Mouse (Mus musculus) frontal cortex, postnatal 10 days (tissue): ENCODE results near the gene Tmie.
"Not testable (repeated sequence)": the region's sequence is repeated elsewhere in the genome, so short reads cannot be mapped to it uniquely, and the experiment has no call there.

ENCODE experiments used
- DNase-seq, 2 experiments: peaks; one replicate each; pipeline ENCODE4 v3.0.0; 2022; ENCODE audit warnings: low spot score in 2 of 2, mixed read lengths in 1 of 2

The Tmie gene

DNA sequence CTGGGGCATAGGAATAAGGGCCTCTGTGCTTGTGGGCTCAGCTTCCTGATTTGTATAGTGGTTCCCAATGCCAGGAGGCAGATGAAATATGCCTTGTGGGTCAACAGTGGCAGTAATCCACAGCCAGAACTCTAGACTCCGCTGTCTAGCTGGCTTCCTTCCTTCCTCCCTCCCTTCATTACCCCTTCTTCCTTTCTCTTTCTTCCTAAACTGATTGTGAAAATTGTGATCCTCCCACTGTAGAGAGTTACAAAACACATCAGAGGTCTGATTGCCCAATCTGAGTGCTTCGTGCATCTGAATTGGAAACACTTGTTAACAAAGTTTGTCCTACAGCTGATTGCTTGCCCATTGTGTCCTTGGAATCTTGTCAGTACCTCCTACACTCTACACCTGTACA is 38.5 kb downstream of the Tmie start:
- DNase-seq: no peak

DNA sequence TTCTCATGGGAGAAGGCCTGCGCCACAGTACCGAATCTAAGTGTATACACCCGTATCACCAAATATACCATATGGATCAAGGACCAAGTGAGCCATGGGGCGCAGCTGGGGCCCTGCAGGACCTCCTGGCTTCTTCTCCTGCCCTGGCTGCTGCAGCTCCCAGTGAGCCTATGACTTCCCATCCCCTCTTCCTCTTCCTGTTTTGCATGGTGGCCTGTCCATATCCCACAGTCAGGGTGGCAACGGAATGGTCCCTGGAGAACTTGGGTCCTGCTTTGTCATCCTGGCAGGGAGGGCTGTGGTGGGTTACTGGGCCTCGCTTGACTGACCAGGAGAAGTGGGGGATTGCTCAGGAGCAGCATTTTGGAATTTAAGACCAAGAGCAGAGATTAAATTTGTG is 39.0 kb downstream of the Tmie start:
- DNase-seq: no peak

DNA sequence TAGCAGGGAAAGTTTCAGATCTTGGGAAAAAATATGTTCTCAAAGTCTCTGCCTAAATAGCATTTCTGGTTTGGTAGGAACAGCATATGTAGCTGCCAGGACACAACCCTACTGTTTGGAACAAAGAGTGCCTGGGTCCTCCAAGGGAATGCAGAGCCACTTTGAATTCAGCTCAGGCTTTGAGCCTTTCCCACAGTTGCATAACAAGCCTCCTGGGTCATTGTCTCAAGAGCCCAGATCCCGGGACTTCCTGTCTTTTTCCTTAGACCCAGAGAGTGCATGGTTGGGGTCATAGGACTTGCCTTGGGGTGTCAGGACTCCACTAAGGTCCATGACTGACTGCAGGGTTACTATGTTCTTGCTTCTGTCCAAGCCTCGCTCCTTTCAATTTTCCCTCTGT is 43.8 kb downstream of the Tmie start:
- peak in 1 of 2 experiments; percentile 41 for DNase-seq

DNA sequence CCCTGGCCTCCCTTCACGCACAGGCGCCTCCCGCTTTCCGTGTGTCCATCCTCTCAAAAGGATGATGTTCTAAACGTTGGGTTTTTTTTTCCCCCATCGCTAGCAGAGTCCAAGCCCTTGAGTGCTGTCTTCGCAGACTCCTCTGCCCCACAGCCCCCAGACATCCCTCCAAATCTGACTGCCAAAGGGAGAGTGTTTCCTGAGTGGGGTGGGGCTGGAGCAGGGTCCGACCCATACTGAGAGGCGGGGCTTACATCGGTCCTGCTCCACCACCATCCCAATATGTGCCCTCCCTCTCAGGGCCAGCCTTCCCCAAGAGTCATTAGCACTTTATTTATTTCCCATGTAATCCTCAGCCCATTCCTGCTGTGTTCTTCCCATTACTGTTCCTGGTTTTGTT is 45.0 kb downstream of the Tmie start:
- no peak for DNase-seq

DNA sequence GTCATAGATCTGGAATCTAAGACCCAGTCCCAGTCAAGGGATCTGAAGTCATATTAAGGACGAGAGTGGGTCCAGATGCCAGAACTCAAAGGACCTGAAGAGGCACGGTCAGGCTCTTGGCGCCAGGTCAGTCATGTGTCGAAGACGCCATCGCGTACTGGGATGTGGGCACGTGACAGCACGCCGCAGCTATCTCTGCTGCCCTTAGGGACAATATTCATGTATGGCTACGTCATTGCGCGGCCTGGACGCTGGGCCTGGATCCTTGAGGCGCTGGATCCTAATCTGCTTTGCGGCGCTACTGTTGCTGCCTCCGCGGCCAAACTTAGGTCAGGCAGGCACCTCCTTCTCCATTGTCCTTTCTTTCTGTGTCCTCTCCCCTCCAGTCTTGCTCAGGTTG is 45.5 kb downstream of the Tmie start, which contains the start of gene Prss45:
TSS of gene Prss45 (plus strand) at position 178 of the 400 bp plus-strand sequence.
- no peak for DNase-seq

DNA sequence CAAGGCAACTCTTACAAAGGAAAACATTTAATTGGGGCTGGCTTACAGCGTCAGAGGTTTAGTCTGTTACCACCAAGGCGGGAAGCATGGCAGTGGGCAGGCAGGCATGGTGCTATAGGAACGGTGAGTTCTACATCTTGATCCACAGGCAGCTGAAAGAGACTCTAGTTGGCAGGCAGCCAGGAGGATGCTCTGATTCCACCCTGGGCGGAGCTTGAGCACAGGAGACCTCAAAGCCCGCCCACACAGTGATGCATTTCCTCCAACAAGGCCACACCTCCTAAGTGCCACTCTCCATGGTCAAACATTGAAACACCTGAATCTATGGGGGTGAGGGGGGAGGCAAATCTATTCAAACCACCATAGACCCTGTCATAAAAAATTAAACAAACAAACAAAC is 46.9 kb downstream of the Tmie start:
- DNase-seq: no peak

DNA sequence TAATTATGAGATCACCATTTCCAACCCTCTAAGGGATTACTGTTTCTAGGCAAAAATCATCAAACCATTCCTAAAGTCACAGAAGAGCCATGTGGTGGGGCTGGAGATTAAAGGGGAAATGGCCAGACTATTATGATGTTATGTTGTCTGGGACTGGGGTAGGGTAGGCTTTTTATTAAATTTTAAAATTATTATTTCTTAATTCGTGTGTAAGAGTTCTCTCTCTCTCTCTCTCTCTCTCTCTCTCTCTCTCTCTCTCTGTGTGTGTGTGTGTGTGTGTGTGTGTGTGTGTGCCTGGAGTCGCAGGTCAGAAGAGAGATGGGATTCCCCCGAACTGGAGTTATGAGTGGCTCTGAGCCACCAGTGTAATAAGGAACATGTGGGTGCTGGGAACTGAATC is 53.5 kb downstream of the Tmie start, which contains the start of gene Prss43:
TSS of gene Prss43 (plus strand) at position 301 of the 400 bp plus-strand sequence.
- DNase-seq: no peak

DNA sequence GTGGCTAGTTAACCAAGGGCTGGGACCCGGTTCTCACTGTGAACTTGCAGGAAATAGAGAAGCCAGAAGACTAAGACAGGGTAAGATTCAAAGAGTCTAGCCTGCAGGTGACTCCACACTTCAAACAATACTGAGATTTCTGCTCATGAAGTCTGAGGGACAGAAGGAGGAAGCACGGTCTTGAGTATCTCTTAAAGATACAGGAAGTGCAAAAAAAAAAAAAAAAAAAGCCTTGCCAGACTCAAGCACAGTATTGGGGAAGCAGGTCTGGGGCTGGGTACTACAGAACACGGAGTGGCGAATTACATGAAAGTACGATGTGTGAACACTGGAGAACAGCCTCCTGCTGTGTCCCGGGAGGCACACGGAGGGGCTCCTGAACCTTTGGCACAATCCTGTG is 54.1 kb downstream of the Tmie start:
- DNase-seq: no peak

DNA sequence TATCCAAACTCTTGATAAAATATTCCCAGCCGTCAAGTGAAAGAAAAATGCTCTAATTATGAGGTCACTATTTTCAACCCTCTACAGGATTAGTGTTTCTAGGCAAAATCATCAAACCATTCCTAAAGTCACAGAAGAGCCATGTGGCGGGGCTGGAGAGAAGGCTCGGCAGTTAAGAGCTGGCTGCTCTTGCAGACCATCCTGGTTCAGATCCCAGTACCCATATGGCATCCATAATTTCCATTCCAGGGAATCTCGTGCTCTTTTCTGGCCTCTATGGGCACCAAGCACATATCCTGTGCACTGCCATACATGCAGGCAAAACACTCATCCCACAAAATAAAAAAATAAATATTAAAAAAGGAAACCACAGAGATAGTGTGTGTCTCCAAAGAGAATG is 54.5 kb downstream of the Tmie start:
- no peak for DNase-seq

DNA sequence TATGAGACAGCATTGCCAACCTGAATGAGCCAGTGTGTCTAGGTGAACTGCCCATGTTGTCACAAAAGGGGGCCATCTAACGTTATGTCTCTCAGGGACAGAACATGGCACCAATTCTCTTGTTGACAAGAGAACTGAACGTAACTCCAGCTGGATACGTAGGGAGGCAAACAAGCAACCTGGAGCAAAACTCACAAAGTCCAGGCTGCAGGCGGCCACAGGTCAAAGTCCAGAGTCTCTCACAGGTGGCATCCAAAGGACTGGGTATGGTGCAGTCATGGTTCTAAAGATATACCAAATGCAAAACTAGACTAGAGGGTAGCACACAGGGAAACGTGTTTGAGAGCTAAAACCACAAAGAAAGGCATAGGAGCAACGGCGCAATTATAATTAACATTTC is 58.5 kb downstream of the Tmie start:
- DNase-seq: no peak

DNA sequence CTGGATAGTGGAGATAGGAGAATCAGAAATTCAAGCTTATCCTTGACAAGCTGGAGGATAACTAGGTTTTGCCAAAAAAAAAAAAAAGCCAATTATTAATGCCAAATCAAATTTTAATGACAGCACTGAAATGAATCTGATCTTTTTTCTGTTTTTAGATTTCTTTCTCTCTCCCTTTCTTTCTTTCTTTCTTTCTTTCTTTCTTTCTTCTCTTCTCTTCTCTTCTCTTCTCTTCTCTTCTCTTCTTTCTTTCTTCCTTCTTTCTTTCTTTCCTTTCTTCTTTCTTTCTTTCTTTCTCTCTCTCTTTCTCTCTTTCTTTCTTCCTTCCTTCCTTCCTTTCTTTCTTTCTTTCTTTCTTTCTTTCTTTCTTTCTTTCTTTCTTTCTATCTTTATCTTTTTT is 59.4 kb downstream of the Tmie start:
- not testable (repeated sequence) for DNase-seq
